Mouse (Mus musculus) splenic B cell, adult 2 months (primary cell): ENCODE data around the gene Med26.
A peak's percentile ranks its signal among the peaks of the same experiment; 100 is the strongest.

Source experiments
- DNase-seq: peaks from one replicate; pipeline ENCODE4 v3.0.0-alpha.2; 2011; ENCODE audit warnings: low read depth, low spot score
- H3K27me3 ChIP-seq: 2 replicates; pipeline ENCODE4 v1.6.1; 2012; ENCODE audit warnings: mild to moderate bottlenecking, low read length, moderate library complexity, mixed read lengths; ENCODE audit not compliant: control insufficient read depth, poor library complexity, insufficient read depth, severe bottlenecking
- H3K36me3 ChIP-seq: 2 replicates; pipeline ENCODE4 v1.6.1; 2012; ENCODE audit warnings: mild to moderate bottlenecking, low read length, moderate library complexity, mixed read lengths; ENCODE audit not compliant: control insufficient read depth, poor library complexity, insufficient read depth, severe bottlenecking

The Med26 gene

DNA sequence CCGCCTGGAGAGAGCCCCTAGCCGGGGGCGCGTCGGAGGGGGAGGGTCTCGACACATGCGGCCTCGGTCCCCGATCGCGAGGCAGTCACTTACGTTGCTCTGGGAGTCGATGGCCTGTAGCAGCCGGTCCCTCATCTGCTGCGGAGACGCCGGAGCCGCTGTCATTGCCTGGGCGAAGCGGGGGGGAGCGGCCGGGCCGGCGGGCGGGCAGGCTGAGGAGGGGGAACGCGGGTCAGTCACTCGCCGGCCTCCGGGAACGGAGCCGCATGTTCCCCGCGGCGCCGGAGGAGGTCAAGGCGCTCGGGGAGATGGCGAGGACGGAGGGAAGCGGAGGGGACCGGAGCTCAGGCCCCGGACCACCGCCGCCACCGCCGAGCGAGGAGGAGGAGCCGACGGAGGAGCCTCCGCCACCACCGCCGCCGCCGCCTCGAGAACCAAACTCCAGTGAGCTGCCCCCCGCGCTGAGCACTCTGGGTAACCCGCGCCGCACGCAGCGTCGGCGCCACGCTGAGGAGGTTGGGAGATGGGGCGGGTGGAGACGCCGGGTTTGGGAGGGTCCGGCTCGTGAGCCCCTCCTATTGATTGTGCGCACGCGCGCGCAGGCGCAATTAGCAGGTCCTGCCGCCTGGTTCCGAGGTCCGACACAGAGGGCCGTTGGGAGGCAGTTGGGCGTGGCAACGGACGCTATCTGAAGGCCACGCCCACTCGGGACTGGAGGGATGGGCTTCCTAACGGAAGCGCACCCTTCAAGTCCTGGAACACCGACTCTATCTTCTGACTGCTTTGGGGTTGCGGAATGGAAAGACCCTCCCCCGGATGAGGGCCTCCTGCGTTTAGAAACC, at the start of gene Med26:
TSS of gene Med26 (minus strand) at position 469 of the 842 bp plus-strand sequence.
- DNase-seq = peak; percentile 98
- Histone ChIP-seq H3K36me3 (peaks cover 2% of the 10 kb centered on the region), H3K27me3 (no peaks in the 10 kb centered on the region)

DNA sequence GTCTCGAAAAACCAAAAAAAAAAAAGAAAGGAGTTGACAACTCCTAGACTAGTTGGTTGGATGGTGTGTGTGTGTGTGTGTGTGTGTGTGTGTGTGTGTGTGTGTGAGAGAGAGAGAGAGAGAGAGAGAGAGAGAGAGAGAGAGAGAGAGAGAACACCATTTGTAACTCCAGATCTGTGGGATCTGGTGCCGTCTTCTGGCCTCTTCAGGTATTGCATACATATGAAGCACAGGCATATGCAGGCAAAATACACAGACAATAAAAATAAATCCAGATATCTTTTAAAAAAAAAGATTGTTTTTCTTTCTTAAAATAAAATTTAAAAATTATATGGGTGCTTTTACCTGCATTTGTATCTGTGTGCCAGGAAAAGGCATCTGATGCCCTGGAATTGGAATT, 42.1 kb upstream of the Med26 start:
- Histone ChIP-seq H3K27me3 (no peaks in the 10 kb centered on the region), H3K36me3 (no peaks in the 10 kb centered on the region)
- DNase-seq = peak; percentile 77

DNA sequence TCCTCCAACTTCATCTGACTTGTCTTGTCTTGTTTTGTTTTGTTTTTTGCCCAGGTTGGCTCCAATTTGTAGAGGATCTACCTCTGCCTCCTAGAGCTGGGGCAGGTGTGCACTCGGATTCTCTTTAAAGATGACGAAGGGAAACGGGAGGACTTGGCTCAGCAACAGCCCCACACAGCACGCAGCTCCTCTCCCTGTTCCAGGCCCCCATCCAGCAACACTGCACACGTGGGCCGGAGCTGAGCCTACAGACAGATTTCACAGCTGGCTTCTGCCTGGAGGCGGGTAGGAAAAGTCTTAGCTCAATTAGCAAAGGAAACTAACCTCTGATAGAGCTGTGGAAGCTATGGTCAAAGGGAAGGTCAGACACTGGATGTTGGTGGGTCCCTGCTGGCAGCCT, 41.2 kb upstream of the Med26 start:
- H3K36me3 ChIP-seq = no peaks in the 10 kb centered on the region
- H3K27me3 ChIP-seq = no peaks in the 10 kb centered on the region

DNA sequence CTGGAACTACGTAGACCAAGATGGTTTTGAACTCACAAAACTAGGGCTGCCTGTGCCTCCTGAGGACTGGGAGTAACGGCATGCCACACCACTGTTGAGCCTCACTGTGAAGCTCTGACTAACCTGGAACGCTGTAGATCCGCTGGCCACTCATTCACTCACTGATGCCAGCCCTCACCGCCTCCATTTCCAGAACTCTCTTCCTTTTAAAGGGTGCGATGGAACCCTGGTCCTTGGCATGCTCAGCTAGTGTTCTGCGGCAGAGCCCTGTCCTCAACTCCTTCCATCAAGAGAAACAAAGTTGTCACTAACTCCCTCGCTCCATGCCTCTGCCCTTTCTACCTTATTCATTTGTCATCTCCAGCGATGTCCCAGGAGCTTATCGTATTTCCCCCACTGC, 40.8 kb upstream of the Med26 start:
- no peaks in the 10 kb centered on the region for H3K36me3 ChIP-seq
- no peak for DNase-seq
- H3K27me3 ChIP-seq = no peaks in the 10 kb centered on the region

More for the DNA sequence above, 41.2 kb upstream of the Med26 start:
- no peak for DNase-seq

DNA sequence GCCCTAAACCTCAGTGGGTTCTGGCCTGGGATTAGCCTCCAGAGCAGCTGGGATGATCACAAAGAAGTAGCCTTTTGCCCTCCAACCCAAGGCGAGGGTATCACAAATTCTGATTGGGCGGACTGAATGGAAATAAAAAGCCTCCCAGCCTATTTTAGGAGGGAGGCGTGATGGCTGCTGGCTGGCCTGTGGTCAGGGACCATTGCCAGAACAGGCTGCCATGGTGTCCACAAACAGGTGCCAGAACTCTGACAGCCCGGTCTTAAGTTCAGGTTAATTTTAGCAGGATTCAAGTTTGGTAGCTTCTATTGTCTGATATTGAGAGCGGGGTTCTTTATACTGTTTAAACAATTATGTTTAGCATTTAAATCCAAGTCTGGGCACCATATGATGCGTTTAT, 39.7 kb upstream of the Med26 start:
- no peaks in the 10 kb centered on the region for H3K27me3 ChIP-seq
- H3K36me3 ChIP-seq = no peaks in the 10 kb centered on the region
- no peak for DNase-seq

DNA sequence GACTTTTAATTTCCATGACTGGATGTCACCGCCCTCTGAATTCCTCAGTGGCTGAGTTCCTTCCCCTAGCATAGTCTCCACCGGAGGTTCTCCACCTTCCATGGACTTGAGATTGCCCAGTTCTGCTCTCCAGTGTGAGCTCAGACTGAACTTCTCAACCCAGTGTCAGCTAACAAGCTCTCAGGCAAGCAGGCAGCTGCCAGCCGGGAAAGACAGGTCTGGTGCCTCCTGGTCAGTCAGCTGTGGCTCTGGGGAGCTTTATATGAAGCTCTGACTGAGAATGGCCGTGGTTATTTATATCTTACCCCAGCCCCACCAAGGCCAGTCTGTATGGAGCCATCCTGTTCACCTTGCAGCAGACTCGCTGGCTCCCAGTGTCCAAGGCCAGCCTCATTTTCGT, 36.3 kb upstream of the Med26 start:
- Histone ChIP-seq H3K36me3 (no peaks in the 10 kb centered on the region), H3K27me3 (no peaks in the 10 kb centered on the region)
- DNase-seq = no peak

DNA sequence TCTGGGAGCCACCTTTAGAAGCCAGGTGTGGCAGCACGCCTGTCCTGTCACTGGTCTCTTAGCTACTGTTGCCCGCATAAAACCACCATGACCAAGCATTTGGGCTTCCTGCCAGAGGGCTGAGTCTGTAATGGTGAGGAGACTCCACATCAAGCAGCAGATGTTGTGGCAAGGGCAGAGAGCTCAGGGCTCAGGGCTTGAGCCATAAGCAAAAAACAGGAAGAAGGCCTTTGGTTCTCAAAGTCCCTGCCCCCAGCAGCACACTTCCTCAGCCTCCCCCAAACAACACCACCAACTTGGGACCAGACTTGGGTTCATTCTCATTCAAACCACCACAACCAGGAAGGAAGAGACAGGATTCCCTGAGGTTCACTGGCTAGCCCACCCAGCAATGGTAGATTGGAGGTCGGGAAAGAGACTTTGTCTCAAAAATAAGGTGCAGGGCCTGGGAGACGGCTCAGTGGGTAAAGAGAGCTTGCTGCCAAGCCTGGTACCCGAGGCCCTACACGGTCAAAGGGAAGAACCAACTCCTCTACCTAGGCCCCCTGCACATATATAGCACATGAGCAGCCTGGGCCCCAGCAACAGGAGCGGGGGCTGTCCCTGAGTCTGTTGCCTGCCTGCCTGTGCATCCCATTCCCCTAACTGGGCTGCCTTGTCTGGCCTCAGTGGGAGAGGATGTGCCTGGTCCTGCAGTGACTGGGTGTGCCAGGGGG, 35.1 kb upstream of the Med26 start:
- H3K27me3 ChIP-seq = no peaks in the 10 kb centered on the region
- H3K36me3 ChIP-seq = no peaks in the 10 kb centered on the region
- peak; percentile 55 for DNase-seq

DNA sequence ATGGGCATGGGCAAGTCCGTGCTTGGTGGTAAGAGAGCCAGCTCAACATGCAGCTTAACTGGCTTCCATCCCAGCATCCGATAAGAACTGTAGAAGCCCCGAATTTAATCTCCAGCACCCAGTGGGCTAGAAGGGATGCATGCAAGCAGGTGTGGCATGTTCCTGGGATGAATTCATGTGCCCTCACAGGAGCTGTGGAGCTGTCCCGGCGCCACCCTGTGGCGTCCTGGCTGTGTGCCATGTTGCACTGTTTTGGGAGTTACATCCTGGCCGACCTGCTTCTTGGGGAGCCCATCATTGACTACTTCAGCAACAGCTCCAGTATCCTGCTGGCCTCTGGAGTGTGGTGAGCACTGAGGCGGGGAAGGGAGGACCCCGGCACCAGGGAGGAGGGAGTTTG, 31.3 kb upstream of the Med26 start:
- no peaks in the 10 kb centered on the region for H3K27me3 ChIP-seq
- DNase-seq = no peak
- H3K36me3 ChIP-seq = no peaks in the 10 kb centered on the region

DNA sequence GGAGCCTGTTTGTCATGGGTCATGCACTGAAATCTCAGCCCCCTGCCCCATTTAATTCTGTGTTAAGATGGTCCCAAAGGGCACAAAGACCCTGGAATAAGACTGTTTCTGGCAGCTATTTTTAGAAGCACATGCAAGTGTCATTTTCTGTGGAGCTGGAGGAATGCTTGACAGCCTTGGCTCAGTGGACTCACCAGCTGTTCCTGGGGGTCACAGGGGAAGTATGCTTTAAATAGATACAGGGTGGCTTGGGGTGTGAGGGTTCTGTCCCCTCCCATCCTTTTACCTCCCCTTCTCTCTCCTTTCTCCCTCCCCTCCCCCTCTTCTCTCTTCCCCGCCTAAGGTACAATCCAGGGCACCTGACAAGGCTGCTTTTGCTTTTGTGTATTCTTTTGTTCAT, 29.9 kb upstream of the Med26 start:
- Histone ChIP-seq H3K36me3 (no peaks in the 10 kb centered on the region), H3K27me3 (no peaks in the 10 kb centered on the region)
- no peak for DNase-seq

DNA sequence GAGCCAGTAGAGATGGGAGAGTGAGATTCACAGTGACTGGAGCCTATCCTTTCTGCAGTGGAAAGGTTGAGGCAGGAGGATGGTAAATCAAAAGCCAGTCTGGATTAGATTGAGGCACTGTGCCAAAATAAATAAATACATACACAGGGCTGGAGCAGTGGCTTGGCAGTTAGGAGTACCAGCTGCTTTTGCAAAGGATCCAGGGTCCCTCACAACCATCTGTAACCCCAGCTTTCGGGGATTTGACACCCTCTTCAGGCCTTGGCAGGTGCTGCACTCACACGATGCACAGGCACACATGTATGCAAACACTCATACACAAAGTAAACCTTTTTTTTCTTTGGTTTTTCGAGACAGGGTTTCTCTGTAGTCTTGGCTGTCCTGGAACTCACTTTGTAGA, 29.2 kb upstream of the Med26 start:
- Histone ChIP-seq H3K36me3 (no peaks in the 10 kb centered on the region), H3K27me3 (no peaks in the 10 kb centered on the region)
- DNase-seq = no peak

DNA sequence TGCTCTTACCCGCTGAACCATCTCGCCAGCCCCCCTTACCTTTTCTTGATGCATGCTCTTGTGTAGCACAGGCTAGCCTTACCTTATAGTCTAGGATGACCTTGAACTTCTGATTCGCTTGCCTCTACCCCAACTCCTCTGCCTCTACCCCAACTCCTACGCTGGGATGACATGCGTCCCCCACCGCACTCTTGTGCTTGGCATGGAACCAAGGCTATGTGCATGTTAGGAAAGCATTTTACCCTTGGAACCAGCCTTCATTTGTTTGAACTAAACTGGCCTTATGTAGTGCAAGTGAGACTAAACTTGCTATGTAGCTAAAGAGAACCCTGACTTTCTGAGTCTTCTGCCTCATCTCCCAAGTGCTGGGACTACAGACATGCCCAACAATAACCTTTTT, 27.8 kb upstream of the Med26 start:
- Histone ChIP-seq H3K36me3 (no peaks in the 10 kb centered on the region), H3K27me3 (no peaks in the 10 kb centered on the region)
- DNase-seq = no peak

DNA sequence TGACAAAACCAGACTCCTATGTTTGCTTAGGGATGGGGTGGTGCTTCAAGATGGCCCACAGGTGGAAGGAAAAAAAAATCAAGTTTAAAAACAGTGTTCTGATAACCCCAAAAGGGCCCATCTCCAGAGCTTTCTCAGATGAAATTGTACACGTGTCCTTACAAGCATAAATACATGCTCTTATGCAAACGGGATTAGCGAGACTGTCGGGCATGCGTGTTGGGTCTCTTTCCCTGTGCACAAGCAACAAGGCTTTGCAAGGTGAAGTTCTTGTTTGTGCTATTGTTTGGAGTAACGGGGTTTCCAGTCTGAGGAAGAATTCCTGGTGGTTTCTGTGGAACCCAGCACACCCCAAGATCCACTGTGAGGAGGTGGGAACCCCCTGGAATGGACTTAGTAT, 25.4 kb upstream of the Med26 start:
- Histone ChIP-seq H3K27me3 (no peaks in the 10 kb centered on the region), H3K36me3 (peaks cover 2% of the 10 kb centered on the region; the same call in 1 of the 2 replicates)
- DNase-seq = no peak

DNA sequence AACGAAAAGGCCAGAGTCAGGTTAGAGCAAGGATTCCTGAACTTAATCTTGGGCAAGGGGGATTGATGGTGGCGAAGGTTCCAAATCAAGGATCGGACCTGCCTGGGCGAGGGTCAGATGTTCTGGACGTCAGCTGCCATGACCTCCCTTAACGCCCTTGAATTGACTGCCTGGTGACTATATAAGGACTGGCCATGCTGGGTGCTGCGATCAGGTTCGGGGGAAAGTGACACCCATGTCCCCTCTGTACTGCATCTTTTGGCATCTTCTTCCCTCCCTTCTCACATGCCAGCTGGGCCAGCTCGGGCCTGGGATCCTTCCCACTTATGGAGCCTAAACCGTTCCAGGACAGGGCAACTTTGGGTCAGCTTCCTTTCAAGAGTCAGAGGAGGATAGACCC, 24.4 kb upstream of the Med26 start:
- H3K27me3 ChIP-seq = no peaks in the 10 kb centered on the region
- no peak for DNase-seq
- H3K36me3 ChIP-seq = peaks cover 7% of the 10 kb centered on the region; the same call in 1 of the 2 replicates

DNA sequence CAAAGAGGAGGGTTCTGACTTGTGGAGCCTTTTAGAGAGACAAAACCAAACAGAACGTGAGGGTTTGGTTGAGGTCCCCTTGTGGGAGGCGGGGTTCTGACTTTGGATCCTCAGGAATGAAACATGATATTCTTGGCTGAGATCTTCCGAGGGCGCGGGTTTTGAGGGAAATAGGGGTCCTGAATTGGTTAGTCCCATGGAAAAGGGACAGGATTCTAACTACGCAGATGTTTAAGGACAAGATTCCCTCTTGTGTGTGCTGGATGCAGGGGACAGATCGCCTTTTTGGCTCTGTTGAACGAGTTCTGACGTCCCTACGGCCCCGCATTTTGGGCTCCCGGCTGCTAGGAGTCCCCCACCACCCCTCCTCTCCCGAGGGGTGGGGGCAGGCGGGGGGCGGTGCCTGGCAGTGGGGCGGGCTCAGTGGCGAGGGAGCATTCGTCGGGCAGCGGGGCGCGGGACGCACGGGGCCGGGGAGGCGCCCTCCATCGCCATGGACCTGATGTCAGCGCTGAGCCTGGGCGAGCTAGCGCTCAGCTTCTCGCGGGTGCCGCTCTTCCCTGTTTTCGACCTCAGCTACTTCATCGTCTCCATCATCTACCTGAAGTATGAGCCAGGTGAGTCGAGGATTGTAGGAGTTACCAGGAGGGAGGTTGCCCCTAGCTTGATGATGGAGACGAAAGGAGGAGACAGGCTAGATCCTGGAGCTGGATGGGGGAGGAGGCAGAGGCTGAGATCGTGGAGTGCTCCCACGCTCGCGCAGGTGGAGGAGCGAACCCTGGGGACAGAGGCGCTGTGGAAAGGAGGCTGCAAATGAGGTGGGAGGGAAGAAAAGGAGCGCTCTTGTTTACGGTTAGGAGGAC, 23.8 kb upstream of the Med26 start, which contains the start of gene Tmem38a:
TSS of gene Tmem38a (plus strand) at position 445 of the 863 bp plus-strand sequence.
- DNase-seq = peak; percentile 67

More for the DNA sequence above, 23.8 kb upstream of the Med26 start, which contains the start of gene Tmem38a:
- Histone ChIP-seq H3K36me3 (peaks cover 9% of the 10 kb centered on the region; the same call in 1 of the 2 replicates), H3K27me3 (no peaks in the 10 kb centered on the region)
